Comparison of ENCODE assay signal across 17 mouse cellular contexts in the genomic region with DNA sequence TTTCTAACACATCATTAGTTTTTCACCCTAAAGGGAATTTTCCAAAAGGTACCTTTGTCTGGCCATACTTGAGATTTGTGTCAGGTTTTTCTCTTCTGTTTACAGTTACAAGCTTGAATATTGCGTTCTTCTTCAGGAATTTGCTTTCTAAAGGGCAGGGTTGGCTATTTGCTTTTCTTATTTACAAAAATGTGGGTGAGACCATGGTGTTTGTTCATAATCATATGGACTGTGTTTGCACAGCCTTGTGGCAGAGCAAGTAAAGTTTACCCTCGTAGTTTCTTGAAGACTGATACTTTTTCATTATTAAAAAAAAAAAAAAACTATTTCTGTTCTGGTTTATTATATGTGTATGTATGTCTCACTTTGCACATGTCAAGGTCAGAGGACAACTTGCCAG. TPM values are rescaled to one million over a fixed set of nuclear protein-coding genes. Genes with fewer than 3 reads are reported as not detected.
A peak's percentile ranks its signal among the peaks of the same experiment; 100 is the strongest.
DNase-seq lines count a peak whose midpoint lies in the region; ATAC-seq and TF ChIP-seq lines count a peak whose summit lies in the region.
"Had no signal": no experiment of that assay in that cellular context is flagged by ENCODE, and none has a peak within 500 bp of the region (broad histone marks: within the 10 kb centered on the region; RNA-seq: fewer than 3 reads in every experiment).

No protein-coding gene starts in this region.

- H3K9ac ChIP-seq in embryonic facial prominence, embryonic 14.5 days (ENCODE audit: low read depth, low read length), result no peak overlapping the region
- H3K9ac ChIP-seq in heart, embryonic 16.5 days (ENCODE audit: low read length), result no peak overlapping the region
- no peak overlapping the region for H3K9ac ChIP-seq in heart, embryonic 12.5 days
- H3K9ac ChIP-seq in liver, postnatal 0 days (replicated peaks), result no peak overlapping the region
- no peak overlapping the region for H3K9ac ChIP-seq in liver, embryonic 12.5 days
- no peak overlapping the region for H3K9ac ChIP-seq in midbrain, embryonic 11.5 days (ENCODE audit: low read length)
- H3K9ac ChIP-seq in midbrain, embryonic 14.5 days (replicated peaks; ENCODE audit: low read length), result no peak overlapping the region
- H3K9ac ChIP-seq: hindbrain, embryonic 12.5 days; liver, embryonic 13.5 days; midbrain, embryonic 12.5 days had no signal

- H3K27ac ChIP-seq in embryonic facial prominence, embryonic 14.5 days (replicated peaks; ENCODE audit: low read depth, low read length), result 0 out of 2 replicates have a peak overlapping the region, but pooled peaks have one; percentile 15
- no peak overlapping the region for H3K27ac ChIP-seq in embryonic facial prominence, embryonic 10.5 days (replicated peaks)
- peak overlapping the region; percentile 77 for H3K27ac ChIP-seq in heart, embryonic 16.5 days (ENCODE audit: low read length)
- no peak overlapping the region for H3K27ac ChIP-seq in heart, embryonic 12.5 days (ENCODE audit: poor library complexity, severe bottlenecking)
- H3K27ac ChIP-seq in liver, postnatal 0 days (ENCODE audit: low read depth), result no peak overlapping the region
- H3K27ac ChIP-seq in liver, embryonic 12.5 days, result no peak overlapping the region
- H3K27ac ChIP-seq in midbrain, embryonic 11.5 days (ENCODE audit: low read depth, low read length), result no peak overlapping the region
- no peak overlapping the region for H3K27ac ChIP-seq in midbrain, embryonic 14.5 days (replicated peaks; ENCODE audit: low read depth, low read length)
- H3K27ac ChIP-seq: hindbrain, embryonic 12.5 days; layer of hippocampus, adult 2 months; limb, embryonic 10.5 days; liver, embryonic 13.5 days; midbrain, embryonic 12.5 days had no signal

- no peaks in the 10 kb centered on the region for H3K9me3 ChIP-seq in embryonic facial prominence, embryonic 14.5 days (ENCODE audit: control insufficient read depth, low read length)
- H3K9me3 ChIP-seq in embryonic facial prominence, embryonic 10.5 days, result no peaks in the 10 kb centered on the region
- H3K9me3 ChIP-seq in heart, embryonic 16.5 days (replicated peaks; ENCODE audit: control insufficient read depth, low read length), result no peaks in the 10 kb centered on the region
- no peaks in the 10 kb centered on the region for H3K9me3 ChIP-seq in heart, embryonic 12.5 days (replicated peaks)
- no peaks in the 10 kb centered on the region for H3K9me3 ChIP-seq in liver, postnatal 0 days (ENCODE audit: low read length)
- H3K9me3 ChIP-seq in liver, embryonic 12.5 days (replicated peaks), result no peaks in the 10 kb centered on the region
- no peaks in the 10 kb centered on the region for H3K9me3 ChIP-seq in midbrain, embryonic 11.5 days (ENCODE audit: control insufficient read depth, low read length)
- H3K9me3 ChIP-seq in midbrain, embryonic 14.5 days (ENCODE audit: control insufficient read depth, low read length), result no peaks in the 10 kb centered on the region
- H3K9me3 ChIP-seq: hindbrain, embryonic 12.5 days; limb, embryonic 10.5 days; liver, embryonic 13.5 days; midbrain, embryonic 12.5 days had no signal

- no peak overlapping the region for H3K4me2 ChIP-seq in embryonic facial prominence, embryonic 14.5 days (ENCODE audit: low read depth, low read length)
- no peak overlapping the region for H3K4me2 ChIP-seq in heart, embryonic 16.5 days (ENCODE audit: low read depth, low read length)
- no peak overlapping the region for H3K4me2 ChIP-seq in heart, embryonic 12.5 days
- peak overlapping the region; percentile 40; the same call in 1 of the 2 replicates for H3K4me2 ChIP-seq in liver, postnatal 0 days (ENCODE audit: low read depth, low read length)
- H3K4me2 ChIP-seq in liver, embryonic 12.5 days, result no peak overlapping the region
- H3K4me2 ChIP-seq in midbrain, embryonic 11.5 days, result no peak overlapping the region
- H3K4me2 ChIP-seq in midbrain, embryonic 14.5 days (ENCODE audit: low read length), result no peak overlapping the region
- H3K4me2 ChIP-seq: heart, embryonic 11.5 days; hindbrain, embryonic 12.5 days; liver, embryonic 13.5 days; midbrain, embryonic 12.5 days had no signal

- H3K4me1 ChIP-seq in embryonic facial prominence, embryonic 14.5 days (ENCODE audit: control insufficient read depth, insufficient read depth, low read length), result peaks cover 17% of the 10 kb centered on the region
- 0 out of 2 replicates have a peak, but pooled peaks cover 2% of the 10 kb centered on the region for H3K4me1 ChIP-seq in embryonic facial prominence, embryonic 10.5 days
- peaks cover 43% of the 10 kb centered on the region for H3K4me1 ChIP-seq in heart, embryonic 16.5 days (ENCODE audit: control insufficient read depth, insufficient read depth, low read length)
- H3K4me1 ChIP-seq in heart, embryonic 12.5 days (replicated peaks), result peaks cover 59% of the 10 kb centered on the region
- H3K4me1 ChIP-seq in liver, postnatal 0 days (ENCODE audit: insufficient read depth), result peaks cover 25% of the 10 kb centered on the region
- H3K4me1 ChIP-seq in liver, embryonic 12.5 days, result peaks cover 49% of the 10 kb centered on the region
- no peaks in the 10 kb centered on the region for H3K4me1 ChIP-seq in midbrain, embryonic 11.5 days (ENCODE audit: control insufficient read depth, insufficient read depth, low read length)
- no peaks in the 10 kb centered on the region for H3K4me1 ChIP-seq in midbrain, embryonic 14.5 days (ENCODE audit: control insufficient read depth, insufficient read depth, low read length)
- H3K4me1 ChIP-seq: limb, embryonic 10.5 days had no signal

- no peaks in the 10 kb centered on the region for H3K36me3 ChIP-seq in embryonic facial prominence, embryonic 14.5 days (ENCODE audit: control insufficient read depth, insufficient read depth, low read length)
- no peaks in the 10 kb centered on the region for H3K36me3 ChIP-seq in embryonic facial prominence, embryonic 10.5 days (replicated peaks)
- H3K36me3 ChIP-seq in heart, embryonic 16.5 days (ENCODE audit: control insufficient read depth, insufficient read depth), result no peaks in the 10 kb centered on the region
- no peaks in the 10 kb centered on the region for H3K36me3 ChIP-seq in heart, embryonic 12.5 days
- 0 out of 2 replicates have a peak, but pooled peaks cover 2% of the 10 kb centered on the region for H3K36me3 ChIP-seq in liver, postnatal 0 days (replicated peaks; ENCODE audit: insufficient read depth, low read length)
- H3K36me3 ChIP-seq in liver, embryonic 12.5 days, result no peaks in the 10 kb centered on the region
- H3K36me3 ChIP-seq in midbrain, embryonic 11.5 days (ENCODE audit: control insufficient read depth, insufficient read depth, low read length), result no peaks in the 10 kb centered on the region
- no peaks in the 10 kb centered on the region for H3K36me3 ChIP-seq in midbrain, embryonic 14.5 days (ENCODE audit: control insufficient read depth, insufficient read depth, low read length)
- H3K36me3 ChIP-seq: hindbrain, embryonic 12.5 days; limb, embryonic 10.5 days; liver, embryonic 13.5 days; midbrain, embryonic 12.5 days had no signal

- WGBS in embryonic facial prominence, embryonic 14.5 days, result 72% methylated on average over 2 of the region's 2 CpGs
- 89% methylated on average over 2 of the region's 2 CpGs for WGBS in embryonic facial prominence, embryonic 10.5 days
- 66% methylated on average over 2 of the region's 2 CpGs for WGBS in heart, embryonic 16.5 days
- 84% methylated on average over 2 of the region's 2 CpGs for WGBS in heart, embryonic 12.5 days
- WGBS in liver, postnatal 0 days (ENCODE audit: insufficient replicate concordance), result 68% methylated on average over 2 of the region's 2 CpGs
- WGBS in liver, embryonic 12.5 days (ENCODE audit: insufficient replicate concordance), result 75% methylated on average over 2 of the region's 2 CpGs
- 87% methylated on average over 2 of the region's 2 CpGs for WGBS in midbrain, embryonic 11.5 days
- WGBS in midbrain, embryonic 14.5 days, result 94% methylated on average over 2 of the region's 2 CpGs

- no peak for ATAC-seq in embryonic facial prominence, embryonic 14.5 days (ENCODE audit: low read depth)
- ATAC-seq in heart, embryonic 16.5 days (replicated peaks; ENCODE audit: extremely low read depth, insufficient read depth, low FRiP score), result no peak
- ATAC-seq in heart, embryonic 12.5 days (ENCODE audit: insufficient number of reproducible peaks, low FRiP score), result no peak
- ATAC-seq in liver, postnatal 0 days, result peak; percentile 23; the same call in 1 of the 2 replicates
- ATAC-seq in liver, embryonic 12.5 days, result no peak
- ATAC-seq in midbrain, embryonic 11.5 days (ENCODE audit: low FRiP score), result no peak
- ATAC-seq in midbrain, embryonic 14.5 days (ENCODE audit: low FRiP score, low TSS enrichment), result no peak
- ATAC-seq: activated CD4-positive, CD25-positive, alpha-beta regulatory T cell, adult 4 months had no signal

- no peaks in the 10 kb centered on the region for H3K27me3 ChIP-seq in embryonic facial prominence, embryonic 14.5 days (replicated peaks; ENCODE audit: control insufficient read depth, insufficient read depth, low read length)
- H3K27me3 ChIP-seq in embryonic facial prominence, embryonic 10.5 days (replicated peaks; ENCODE audit: low read depth, poor library complexity, severe bottlenecking), result no peaks in the 10 kb centered on the region
- no peaks in the 10 kb centered on the region for H3K27me3 ChIP-seq in heart, embryonic 16.5 days (ENCODE audit: control insufficient read depth, insufficient read depth, low read length)
- no peaks in the 10 kb centered on the region for H3K27me3 ChIP-seq in heart, embryonic 12.5 days (replicated peaks)
- no peaks in the 10 kb centered on the region for H3K27me3 ChIP-seq in liver, postnatal 0 days (ENCODE audit: insufficient read depth, low read length)
- no peaks in the 10 kb centered on the region for H3K27me3 ChIP-seq in liver, embryonic 12.5 days (replicated peaks)
- H3K27me3 ChIP-seq in midbrain, embryonic 11.5 days (ENCODE audit: control insufficient read depth, insufficient read depth, low read length), result no peaks in the 10 kb centered on the region
- H3K27me3 ChIP-seq in midbrain, embryonic 14.5 days (ENCODE audit: control insufficient read depth, insufficient read depth, low read length), result no peaks in the 10 kb centered on the region
- H3K27me3 ChIP-seq: hindbrain, embryonic 12.5 days; liver, embryonic 13.5 days; midbrain, embryonic 12.5 days had no signal

- H3K4me3 ChIP-seq in embryonic facial prominence, embryonic 14.5 days (ENCODE audit: low read depth, low read length), result no peak overlapping the region
- H3K4me3 ChIP-seq in embryonic facial prominence, embryonic 10.5 days, result no peak overlapping the region
- no peak overlapping the region for H3K4me3 ChIP-seq in heart, embryonic 16.5 days (ENCODE audit: low read length)
- no peak overlapping the region for H3K4me3 ChIP-seq in heart, embryonic 12.5 days
- no peak overlapping the region for H3K4me3 ChIP-seq in liver, postnatal 0 days (ENCODE audit: low read depth, low read length)
- H3K4me3 ChIP-seq in liver, embryonic 12.5 days, result no peak overlapping the region
- H3K4me3 ChIP-seq in midbrain, embryonic 11.5 days (ENCODE audit: low read depth, low read length), result no peak overlapping the region
- H3K4me3 ChIP-seq in midbrain, embryonic 14.5 days (replicated peaks; ENCODE audit: low read depth, low read length), result no peak overlapping the region
- H3K4me3 ChIP-seq: hindbrain, embryonic 12.5 days; layer of hippocampus, adult 2 months; limb, embryonic 10.5 days; liver, embryonic 13.5 days; midbrain, embryonic 12.5 days had no signal

- TF ChIP-seq CTCF in liver, postnatal 0 days (IDR thresholded peaks at IDR 0.05; ENCODE audit: low read depth), result no peak

- DNase-seq in embryonic facial prominence, embryonic 14.5 days (ENCODE audit: low spot score), result no peak
- DNase-seq in embryonic facial prominence, embryonic 10.5 days (ENCODE audit: low spot score), result no peak
- DNase-seq in liver, postnatal 0 days, result no peak
- DNase-seq in midbrain, embryonic 11.5 days (ENCODE audit: low spot score, missing footprints), result peak; percentile 35
- DNase-seq in midbrain, embryonic 14.5 days, result no peak
- DNase-seq: adrenal gland, adult 8-10 months; kidney, adult 18-20 months; liver, embryonic 13.5 days had no signal

- TF ChIP-seq EP300 in liver, postnatal 0 days (IDR thresholded peaks at IDR 0.05; ENCODE audit: low read depth), result no peak

RNA-seq across cellular contexts. Expression of gene Cab39, which starts 17.5 kb away (rescaled TPM):
- polyA plus RNA-seq in embryonic facial prominence, embryonic 14.5 days (2014; fragmentation: Nextera tagmentation; extraction: Ambion mirVana), result 45.1 and 45.2 TPM in 2 replicates
- polyA plus RNA-seq in embryonic facial prominence, embryonic 10.5 days (2016; fragmentation: Nextera tagmentation; extraction: Ambion mirVana), result 33.6 and 34.2 TPM in 2 replicates
- polyA plus RNA-seq in heart, embryonic 16.5 days (2015; fragmentation: Nextera tagmentation; extraction: Ambion mirVana), result 23.5 and 24.1 TPM in 2 replicates
- polyA plus RNA-seq in heart, embryonic 12.5 days (2016; fragmentation: Nextera tagmentation; extraction: Ambion mirVana), result 39.8 and 41.2 TPM in 2 replicates
- polyA plus RNA-seq in liver, postnatal 0 days (2015; fragmentation: Nextera tagmentation; extraction: Ambion mirVana), result 13.9 and 14.8 TPM in 2 replicates
- 25.3 and 25.9 TPM in 2 replicates for polyA plus RNA-seq in liver, embryonic 12.5 days (2016; fragmentation: Nextera tagmentation; extraction: Ambion mirVana)
- polyA plus RNA-seq in midbrain, embryonic 11.5 days (2014; fragmentation: Nextera tagmentation; extraction: Ambion mirVana), result 68.0 and 69.0 TPM in 2 replicates
- polyA plus RNA-seq in midbrain, embryonic 14.5 days (2014; fragmentation: Nextera tagmentation; extraction: Ambion mirVana), result 74.8 and 94.5 TPM in 2 replicates

RNA-seq across cellular contexts. Expression of gene A630001G21Rik, which starts 32.3 kb away (rescaled TPM):
- polyA plus RNA-seq in embryonic facial prominence, embryonic 14.5 days (2014; fragmentation: Nextera tagmentation; extraction: Ambion mirVana), result 1.7 and 2.5 TPM in 2 replicates
- 0.59 and 0.92 TPM in 2 replicates for polyA plus RNA-seq in embryonic facial prominence, embryonic 10.5 days (2016; fragmentation: Nextera tagmentation; extraction: Ambion mirVana)
- 0.86 and 2.6 TPM in 2 replicates for polyA plus RNA-seq in heart, embryonic 16.5 days (2015; fragmentation: Nextera tagmentation; extraction: Ambion mirVana)
- polyA plus RNA-seq in heart, embryonic 12.5 days (2016; fragmentation: Nextera tagmentation; extraction: Ambion mirVana), result 1.3 and 1.4 TPM in 2 replicates
- 3.6 and 3.8 TPM in 2 replicates for polyA plus RNA-seq in liver, postnatal 0 days (2015; fragmentation: Nextera tagmentation; extraction: Ambion mirVana)
- polyA plus RNA-seq in liver, embryonic 12.5 days (2016; fragmentation: Nextera tagmentation; extraction: Ambion mirVana), result 2.5 and 3.2 TPM in 2 replicates
- 1.1 and 1.2 TPM in 2 replicates for polyA plus RNA-seq in midbrain, embryonic 11.5 days (2014; fragmentation: Nextera tagmentation; extraction: Ambion mirVana)
- polyA plus RNA-seq in midbrain, embryonic 14.5 days (2014; fragmentation: Nextera tagmentation; extraction: Ambion mirVana), result 0.59 and 0.80 TPM in 2 replicates

Comparison
In these comparisons a context has a peak if more than half of its experiments do, and no peak if none do; other contexts are left out.
1. H3K27ac ChIP-seq: peak in embryonic facial prominence, embryonic 14.5 days (single experiment) and heart, embryonic 16.5 days (single experiment); none in embryonic facial prominence, embryonic 10.5 days (single experiment), heart, embryonic 12.5 days (single experiment), liver, postnatal 0 days (single experiment), liver, embryonic 12.5 days (single experiment), midbrain, embryonic 11.5 days (single experiment) and midbrain, embryonic 14.5 days (single experiment).